Mouse (Mus musculus) layer of hippocampus, adult 2 months (tissue): ENCODE results near the gene Ppm1b. TPM values are rescaled to one million over a fixed set of nuclear protein-coding genes. Genes with fewer than 3 reads are reported as not detected.

ENCODE experiments used
- DNase-seq, 2 experiments: peaks; one replicate each; pipeline ENCODE4 v3.0.0; 2022; ENCODE audit warnings: low spot score in 2 of 2
- H3K27ac ChIP-seq: fragments of 200-600 bp; 2 replicates; pipeline ENCODE4 v1.8.1; 2022
- H3K4me3 ChIP-seq: fragments of 200-600 bp; 2 replicates; pipeline ENCODE4 v1.8.1; 2022; ENCODE audit warnings: mild to moderate bottlenecking
- CTCF ChIP-seq: fragments of 200-600 bp; conservative IDR thresholded peaks from 2 replicates; pipeline ENCODE4 v1.8.1; 2022; ENCODE audit warnings: antibody characterized with exemption, mild to moderate bottlenecking, moderate library complexity
- total RNA-seq, 2 experiments: library from RNA; stranded (reverse); gene quantifications; 2 replicates each; pipeline ENCODE4 v1.2.3; 2021

The Ppm1b gene
- total RNA-seq, 2 experiments from 2014 or later, result 117 to 120 TPM

DNA sequence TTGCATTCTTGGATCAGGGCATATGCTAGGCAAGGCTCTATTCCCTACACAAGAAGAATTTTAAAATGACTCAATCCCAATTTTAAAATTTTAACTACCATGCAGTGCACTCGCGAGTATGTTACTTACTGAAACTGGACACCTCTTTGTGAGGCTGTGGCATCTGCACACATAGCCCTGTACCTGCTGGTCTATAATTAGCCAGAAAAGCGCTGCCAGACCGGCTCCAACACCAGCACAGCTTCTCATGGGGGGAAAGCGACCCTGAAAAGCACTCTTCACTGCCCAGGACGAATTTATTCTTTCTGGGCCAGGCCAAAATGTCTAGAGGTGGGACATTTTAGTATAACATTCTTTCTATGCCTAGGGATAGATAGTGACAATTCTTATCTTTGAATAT lies 114.1 kb downstream of the Ppm1b start:
- no peak overlapping the region for H3K4me3 ChIP-seq
- no peak overlapping the region for H3K27ac ChIP-seq
- TF ChIP-seq CTCF, result no peak
- DNase-seq, result no peak

DNA sequence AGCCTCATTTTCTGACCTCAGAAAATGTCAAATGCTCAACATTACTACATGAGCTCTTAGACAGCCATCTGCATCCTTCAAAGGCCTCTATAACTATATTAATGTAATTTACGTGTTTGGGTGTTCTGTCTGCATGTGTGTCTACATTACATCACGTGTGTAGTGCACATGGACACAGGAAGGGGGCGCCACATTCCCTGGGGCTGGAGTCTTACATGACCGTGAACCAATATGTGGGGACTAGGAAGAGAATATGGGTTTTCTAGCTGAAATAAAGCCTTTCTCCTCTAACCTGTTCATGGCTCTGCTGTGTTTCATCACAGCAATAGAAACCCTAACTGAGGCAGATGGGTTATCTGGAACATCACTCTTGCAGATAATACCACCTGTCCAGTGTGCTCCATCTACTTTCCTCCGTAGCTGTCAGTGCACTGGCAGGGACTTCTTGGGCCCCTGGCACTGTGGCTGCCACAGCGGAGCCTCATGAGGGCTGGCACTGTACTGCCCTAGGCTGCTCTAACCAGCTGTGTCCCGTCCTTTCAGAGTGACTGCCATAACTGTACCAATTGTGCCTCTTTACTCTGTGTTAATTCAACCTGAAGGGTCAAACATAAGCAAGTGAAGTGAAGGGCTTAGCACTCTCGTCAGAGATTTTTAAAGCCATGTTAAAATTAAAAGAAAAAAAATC lies 114.7 kb downstream of the Ppm1b start:
- no peak overlapping the region for H3K27ac ChIP-seq

DNA sequence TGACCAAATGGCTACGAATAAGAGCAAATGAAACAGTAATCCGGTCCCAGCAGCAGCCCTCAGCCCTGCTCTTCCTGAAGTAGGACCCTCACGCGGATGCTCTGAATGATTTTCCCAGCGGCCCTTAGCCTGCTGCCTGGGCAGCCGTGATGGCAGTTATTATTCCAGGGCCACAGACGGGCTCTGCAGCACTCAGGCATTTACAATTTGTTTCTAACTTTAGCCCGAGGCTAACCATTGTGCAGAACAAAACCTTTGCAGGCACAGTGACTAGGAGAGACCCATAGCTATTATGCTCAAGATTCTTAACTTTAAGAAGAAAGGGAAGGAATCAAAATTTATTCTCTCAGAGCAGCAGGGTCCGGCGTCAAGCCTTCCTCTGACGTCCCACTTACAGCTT lies 115.8 kb downstream of the Ppm1b start:
- no peak for DNase-seq
- TF ChIP-seq CTCF, result no peak
- Histone ChIP-seq H3K27ac (no peak overlapping the region), H3K4me3 (no peak overlapping the region)

More for the DNA sequence above, 114.7 kb downstream of the Ppm1b start:
- peak; percentile 69 for TF ChIP-seq CTCF
- no peak for DNase-seq
- no peak overlapping the region for H3K4me3 ChIP-seq

DNA sequence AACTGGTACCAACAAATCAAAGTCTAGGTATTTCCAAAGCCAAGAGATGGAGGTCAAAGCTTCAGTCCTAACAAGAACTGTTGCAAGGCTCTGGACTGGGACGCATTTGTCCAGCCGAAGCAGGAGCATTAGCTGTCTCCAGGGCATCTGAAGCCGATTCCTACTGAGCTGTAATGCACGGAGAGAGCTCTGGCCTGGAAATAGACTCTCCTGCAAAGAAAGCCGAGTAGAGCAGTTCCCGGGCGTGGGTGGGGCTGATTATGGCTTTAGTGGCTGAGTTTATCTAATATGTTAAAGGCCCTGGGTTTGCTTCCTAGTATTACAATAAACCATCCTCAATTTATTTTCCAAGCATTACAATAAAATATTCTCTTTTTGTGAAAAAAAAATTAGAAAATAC lies 116.7 kb downstream of the Ppm1b start:
- DNase-seq, result no peak

More for the DNA sequence above, 116.7 kb downstream of the Ppm1b start:
- Histone ChIP-seq H3K27ac (0 out of 2 replicates have a peak overlapping the region, but pooled peaks have one; percentile 5), H3K4me3 (no peak overlapping the region)
- no peak for TF ChIP-seq CTCF

Other genes starting within 250 kb of the Ppm1b start
- gene Lrpprc, start 166.0 kb upstream of the Ppm1b start, total RNA-seq, result 10 to 100 TPM; 58.0 to 63.2 TPM
- under 1 TPM; 0.15 TPM for gene Slc3a1, start 71.6 kb downstream of the Ppm1b start, total RNA-seq
- 100 to 1,000 TPM; 347 to 374 TPM for gene Prepl, start 133.5 kb downstream of the Ppm1b start, total RNA-seq
- 10 to 100 TPM; 13.1 to 13.6 TPM for gene Camkmt, start 133.8 kb downstream of the Ppm1b start, total RNA-seq